Mouse (Mus musculus): ENCODE data around the gene Abo.

- TF ChIP-seq POLR2A (IDR thresholded peaks at IDR 0.05; ENCODE audit: insufficient read length, low read depth) (no peak), MAX (IDR thresholded peaks at IDR 0.05; ENCODE audit: low read depth) (no peak), E2F4 (IDR thresholded peaks at IDR 0.05; ENCODE audit: insufficient read depth) (no peak), POLR2AphosphoS2 (IDR thresholded peaks at IDR 0.05; ENCODE audit: insufficient read length, low read depth) (no peak), USF1 (IDR thresholded peaks at IDR 0.05; ENCODE audit: low read depth) (no peak), TCF12 (IDR thresholded peaks at IDR 0.05; ENCODE audit: insufficient read depth, poor library complexity, severe bottlenecking) (no peak), SRF (IDR thresholded peaks at IDR 0.05; ENCODE audit: control insufficient read depth, insufficient read length, low read depth) (no peak), TCF3 (IDR thresholded peaks at IDR 0.05; ENCODE audit: insufficient read length, low read depth) (no peak), MYOG (IDR thresholded peaks at IDR 0.05; ENCODE audit: control insufficient read depth in 1 of 3, insufficient read depth in 1 of 3, insufficient read length in 2 of 3, low read depth in 2 of 3) (no peak), CEBPB (IDR thresholded peaks at IDR 0.05; ENCODE audit: insufficient read depth, poor library complexity, severe bottlenecking) (no peak), REST (IDR thresholded peaks at IDR 0.05; ENCODE audit: insufficient read depth, insufficient read length) (no peak), MYOD1 (IDR thresholded peaks at IDR 0.05; ENCODE audit: control insufficient read depth in 1 of 3, insufficient read length in 2 of 3, low read depth in 2 of 3) (no peak)
These were observed 41.2 kb upstream of the Abo start for GRCm38 (mm10) chr2:26905936-26906335.
